16 mouse cellular contexts compared by ENCODE assay signal in the genomic region with DNA sequence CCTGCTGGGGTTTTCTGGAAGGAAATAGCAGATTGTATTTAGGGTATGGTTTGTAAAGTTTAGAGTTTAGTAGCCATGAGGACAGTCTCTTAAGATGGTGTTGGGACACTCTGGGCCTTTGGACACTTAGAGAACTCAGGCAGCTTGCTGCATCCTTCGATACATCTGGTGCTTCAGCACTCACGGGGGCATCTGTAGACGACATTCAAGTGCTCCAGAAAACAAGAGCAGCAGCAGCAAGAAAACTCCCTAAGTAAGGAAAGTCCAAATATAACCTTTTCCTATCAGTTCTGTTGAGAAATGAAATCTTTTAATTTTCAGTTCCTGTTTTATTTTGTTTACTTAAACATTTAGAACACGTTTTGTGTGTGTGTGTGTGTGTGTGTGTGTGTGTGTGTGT.
DNase-seq lines count a peak whose midpoint lies in the region; ATAC-seq and TF ChIP-seq lines count a peak whose summit lies in the region.
"Had no signal": no experiment of that assay in that cellular context is flagged by ENCODE, and none has a peak within 500 bp of the region (broad histone marks: within the 10 kb centered on the region; RNA-seq: fewer than 3 reads in every experiment).

No protein-coding gene starts in this region.

- no peak overlapping the region for H3K4me3 ChIP-seq in liver, adult 2 months (ENCODE audit: insufficient read depth, low read depth, low read length)
- no peak overlapping the region for H3K4me3 ChIP-seq in liver, embryonic 12.5 days
- H3K4me3 ChIP-seq in bone marrow macrophage, adult 2 months (ENCODE audit: insufficient read depth, low read length) = no peak overlapping the region
- H3K4me3 ChIP-seq in macrophage (ENCODE audit: inconsistent target) = no peak overlapping the region
- H3K4me3 ChIP-seq: forebrain, embryonic 10.5 days; forebrain, embryonic 13.5 days; heart, embryonic 12.5 days had no signal

- H3K4me1 ChIP-seq in liver, adult 2 months (ENCODE audit: control insufficient read depth, insufficient read depth, low read length) = peaks cover 24% of the 10 kb centered on the region
- H3K4me1 ChIP-seq in liver, embryonic 12.5 days = peaks cover 13% of the 10 kb centered on the region; the same call in 1 of the 2 replicates
- H3K4me1 ChIP-seq in bone marrow macrophage, adult 2 months (ENCODE audit: control insufficient read depth, insufficient read depth, low read length) = peaks cover 3% of the 10 kb centered on the region; the same call in 1 of the 2 replicates
- H3K4me1 ChIP-seq: forebrain, embryonic 13.5 days had no signal

- no peak overlapping the region for H3K9ac ChIP-seq in liver, adult 2 months (ENCODE audit: low read depth, low read length)
- H3K9ac ChIP-seq in liver, embryonic 12.5 days = no peak overlapping the region
- H3K9ac ChIP-seq: forebrain, embryonic 13.5 days; forebrain, postnatal 0 days; heart, embryonic 12.5 days; hindbrain, embryonic 14.5 days had no signal

- no peaks in the 10 kb centered on the region; the same call in 1 of the 2 replicates for H3K79me2 ChIP-seq in liver, adult 2 months (ENCODE audit: control insufficient read depth, insufficient read depth, low read length)
- no peaks in the 10 kb centered on the region for H3K79me2 ChIP-seq in macrophage (ENCODE audit: inconsistent target)

- 53% methylated on average over 4 of the region's 4 CpGs for WGBS in liver, adult 2 months
- WGBS in liver, embryonic 12.5 days (ENCODE audit: insufficient replicate concordance) = 62% methylated on average over 4 of the region's 4 CpGs
- WGBS in macrophage (ENCODE audit: missing documents) = 56% methylated on average over 4 of the region's 4 CpGs

- DNase-seq in heart, adult 11 months = peak; percentile 92
- DNase-seq in heart, adult 9 months (ENCODE audit: low spot score in 2 of 2) = no peak
- DNase-seq in liver, adult 2 months (ENCODE audit: extremely low read depth, low read depth, low spot score) = no peak
- DNase-seq in spleen, postnatal 4 days (ENCODE audit: low spot score in 2 of 2) = no peak
- no peak for DNase-seq in spleen, adult 12 weeks (ENCODE audit: low spot score)

- H3K4me2 ChIP-seq in liver, embryonic 12.5 days = no peak overlapping the region
- H3K4me2 ChIP-seq: forebrain, embryonic 13.5 days; heart, embryonic 12.5 days; hindbrain, embryonic 14.5 days had no signal

- H3K27me3 ChIP-seq in liver, adult 2 months (ENCODE audit: control insufficient read depth, insufficient read depth, low read length) = no peaks in the 10 kb centered on the region
- no peaks in the 10 kb centered on the region for H3K27me3 ChIP-seq in liver, embryonic 12.5 days (replicated peaks)
- H3K27me3 ChIP-seq: CH12.LX; forebrain, embryonic 13.5 days; heart, embryonic 12.5 days had no signal

- no peak for TF ChIP-seq POLR2A in liver, adult 2 months (IDR thresholded peaks at IDR 0.05; ENCODE audit: extremely low read depth, insufficient read depth, low read length)
- TF ChIP-seq POLR2A in bone marrow macrophage, adult 2 months (IDR thresholded peaks at IDR 0.05; ENCODE audit: borderline replicate concordance, low read depth, low read length) = no peak

- H3K36me3 ChIP-seq in liver, adult 2 months (ENCODE audit: control insufficient read depth, insufficient read depth, low read length) = no peaks in the 10 kb centered on the region
- H3K36me3 ChIP-seq in liver, embryonic 12.5 days = no peaks in the 10 kb centered on the region
- no peaks in the 10 kb centered on the region for H3K36me3 ChIP-seq in macrophage (ENCODE audit: inconsistent target)
- H3K36me3 ChIP-seq: forebrain, embryonic 10.5 days; G1E; heart, embryonic 12.5 days had no signal

- TF ChIP-seq CTCF in liver, adult 2 months (IDR thresholded peaks at IDR 0.05; ENCODE audit: low read depth, low read length) = no peak
- no peak for TF ChIP-seq CTCF in bone marrow macrophage, adult 2 months (IDR thresholded peaks at IDR 0.05; ENCODE audit: low read depth, low read length)

- no peak for ATAC-seq in liver, embryonic 12.5 days

- H3K27ac ChIP-seq in liver, adult 2 months (replicated peaks; ENCODE audit: insufficient read depth, low read depth, low read length) = peak overlapping the region; percentile 40
- no peak overlapping the region for H3K27ac ChIP-seq in liver, embryonic 12.5 days
- peak overlapping the region; percentile 63 for H3K27ac ChIP-seq in bone marrow macrophage, adult 2 months (ENCODE audit: insufficient read depth, low read depth, low read length)
- peak overlapping the region; percentile 85 for H3K27ac ChIP-seq in macrophage
- H3K27ac ChIP-seq: forebrain, embryonic 10.5 days; forebrain, embryonic 13.5 days; hindbrain, embryonic 14.5 days; hindbrain, postnatal 0 days had no signal

- H3K9me3 ChIP-seq in liver, embryonic 12.5 days (replicated peaks) = no peaks in the 10 kb centered on the region
- H3K9me3 ChIP-seq: forebrain, embryonic 10.5 days; forebrain, embryonic 13.5 days; G1E; heart, embryonic 12.5 days had no signal
